Mouse (Mus musculus) ES-E14 (cell line): Measurements from ENCODE around the gene Wbp4. TPM values are rescaled to one million over a fixed set of nuclear protein-coding genes. Genes with fewer than 3 reads are reported as not detected.

Source experiments
- DNase-seq: peaks from one replicate; pipeline ENCODE4 v3.0.0-alpha.2; 2013; ENCODE audit warnings: low read depth, low spot score
- H3K27ac ChIP-seq: 2 replicates; pipeline ENCODE4 v1.5.1; 2012; ENCODE audit warnings: low read depth, mild to moderate bottlenecking, low read length, moderate library complexity, mixed read lengths; ENCODE audit not compliant: poor library complexity, insufficient read depth, severe bottlenecking
- H3K36me3 ChIP-seq: 2 replicates; pipeline ENCODE4 v1.6.1; 2012; ENCODE audit warnings: mild to moderate bottlenecking, low read length, moderate library complexity, mixed read lengths; ENCODE audit not compliant: control insufficient read depth, poor library complexity, insufficient read depth, severe bottlenecking
- H3K4me1 ChIP-seq, 2 experiments: fragments of 150-350 bp in 1 of 2; sonication (generic) in 1 of 2; 2 replicates each; pipeline ENCODE4 v1.6.1; 2012; ENCODE audit warnings: low read length in 2 of 2, mild to moderate bottlenecking in 1 of 2, mixed read lengths in 1 of 2; ENCODE audit not compliant: control insufficient read depth in 2 of 2, insufficient read depth in 2 of 2, poor library complexity in 1 of 2
- H3K4me3 ChIP-seq, 2 experiments: fragments of 150-350 bp in 1 of 2; sonication (generic) in 1 of 2; 2 replicates each; pipeline ENCODE4 v1.5.1; 2012; ENCODE audit warnings: low read length in 2 of 2, low read depth in 1 of 2, mild to moderate bottlenecking in 1 of 2, mixed read lengths in 1 of 2; ENCODE audit not compliant: insufficient read depth in 1 of 2, poor library complexity in 1 of 2, severe bottlenecking in 1 of 2
- H3K9ac ChIP-seq: 2 replicates; pipeline ENCODE4 v1.6.1; 2012; ENCODE audit warnings: low read depth, mild to moderate bottlenecking, low read length, mixed read lengths; ENCODE audit not compliant: poor library complexity, insufficient read depth, severe bottlenecking
- H3K9me3 ChIP-seq: fragments of 150-350 bp; sonication (generic); 2 replicates; pipeline ENCODE4 v1.6.1; 2012; ENCODE audit warnings: low read depth, mild to moderate bottlenecking, low read length; ENCODE audit not compliant: control insufficient read depth, insufficient read depth
- CHD2 ChIP-seq: IDR thresholded peaks from 2 replicates; pipeline ENCODE4 v1.6.1; 2014; ENCODE audit warnings: mild to moderate bottlenecking, low read depth, low read length, inconsistent platforms
- HCFC1 ChIP-seq: IDR thresholded peaks from 2 replicates; pipeline ENCODE4 v1.6.1; 2012; ENCODE audit warnings: low read length, inconsistent platforms, borderline replicate concordance; ENCODE audit not compliant: insufficient read depth
- MAFK ChIP-seq: IDR thresholded peaks from 2 replicates; pipeline ENCODE4 v1.6.1; 2014; ENCODE audit warnings: mild to moderate bottlenecking, low read depth, low read length, inconsistent platforms; ENCODE audit not compliant: insufficient read depth
- ZC3H11A ChIP-seq: IDR thresholded peaks from 2 replicates; pipeline ENCODE4 v1.6.1; 2012; ENCODE audit warnings: low read depth, mild to moderate bottlenecking, inconsistent platforms, low read length, borderline replicate concordance
- ZNF384 ChIP-seq: IDR thresholded peaks from 2 replicates; pipeline ENCODE4 v1.6.1; 2012; ENCODE audit warnings: low read depth, low read length, inconsistent platforms
- in situ Hi-C, 2 experiments: fragments of 600-800 bp; cut with MboI; formaldehyde crosslinking; loops; one replicate each; pipeline ENCODE4 v1.15.1; 2025; ENCODE audit warnings: low sequenced_read_pairs in 2 of 2, inconsistent platforms in 1 of 2; ENCODE audit not compliant: unreplicated experiment in 2 of 2
- total RNA-seq: library from RNA; depleted of rRNA; stranded (reverse); fragments of 300-350 nt; gene quantifications from 2 replicates; pipeline ENCODE4 v1.2.3, GENCODE M21; 2012

Gene Wbp4
- total RNA-seq, 1 experiment: 13.3 TPM

DNA sequence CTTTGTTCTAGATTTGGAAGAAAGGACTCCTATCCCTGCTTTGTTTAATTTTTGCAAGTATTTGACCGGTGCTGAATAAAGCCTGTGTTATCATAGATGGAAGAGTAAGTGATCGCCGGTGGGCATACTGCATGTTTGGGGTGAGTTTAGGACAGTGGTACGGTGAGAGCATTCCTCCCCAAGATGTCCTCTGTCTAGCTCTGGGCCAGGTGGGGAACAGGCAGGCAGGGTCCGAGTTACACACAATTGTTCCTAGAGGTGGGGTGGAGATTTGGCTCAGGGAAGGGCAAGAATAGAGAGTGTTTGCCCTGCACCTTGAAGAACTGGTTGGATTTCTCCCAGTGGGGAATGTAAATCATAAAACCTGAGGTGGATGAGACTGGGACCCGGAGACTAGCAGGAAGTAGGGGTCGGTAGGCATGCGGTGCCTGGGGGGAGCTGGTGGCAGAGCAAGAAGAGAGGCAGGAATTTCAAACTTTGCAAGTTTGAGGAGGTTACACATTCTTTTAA lies 2.3 kb upstream of the Wbp4 start:
- DNase-seq: no peak
- Histone ChIP-seq H3K9me3 (no peaks in the 10 kb centered on the region), H3K27ac (no peak overlapping the region), H3K4me1 (peaks cover 7 to 15% of the 10 kb centered on the region in 2 experiments; a peak in 2 of 4 replicates), H3K4me3 (no peak overlapping the region), H3K36me3 (no peaks in the 10 kb centered on the region), H3K9ac (0 out of 2 replicates have a peak overlapping the region, but pooled peaks have one; percentile 11)
- in situ Hi-C loops: no loop called here
- TF ChIP-seq HCFC1: no peak
- no peak for TF ChIP-seq ZNF384
- no peak for TF ChIP-seq ZC3H11A
- no peak for TF ChIP-seq CHD2
- no peak for TF ChIP-seq MAFK

DNA sequence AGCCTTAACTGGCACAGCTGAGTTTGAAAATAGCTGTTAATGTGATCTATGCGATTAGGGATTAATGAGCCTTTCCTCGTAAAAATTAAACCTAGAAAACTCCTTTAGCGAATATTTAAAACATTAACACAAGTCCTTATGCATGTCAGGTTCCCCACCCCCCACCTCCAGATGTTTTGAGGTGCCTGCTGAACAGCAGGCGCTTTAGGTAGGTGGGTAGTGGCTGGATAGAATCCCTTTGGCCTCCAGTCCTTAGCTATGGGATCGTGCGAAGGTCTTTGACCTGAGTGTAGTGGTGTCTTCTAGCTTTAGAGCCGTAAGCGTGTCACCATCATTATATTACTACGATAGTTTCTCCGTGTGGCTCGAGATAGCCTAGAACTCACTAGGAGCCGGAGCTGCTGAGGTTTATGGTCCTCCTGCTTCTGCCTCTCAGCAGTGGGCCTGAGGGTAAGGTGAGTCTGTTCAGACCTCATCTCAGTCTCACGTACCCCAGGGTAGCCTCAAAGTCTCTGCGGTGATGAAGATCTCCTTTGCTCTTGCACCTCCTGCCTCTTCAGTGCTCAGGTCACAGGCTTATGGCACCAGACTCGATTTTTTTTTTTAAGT lies 1.5 kb upstream of the Wbp4 start:
- Histone ChIP-seq H3K9me3 (no peaks in the 10 kb centered on the region), H3K27ac (no peak overlapping the region), H3K4me1 (peaks cover 7 to 12% of the 10 kb centered on the region in 2 experiments; a peak in 2 of 4 replicates), H3K4me3 (peak overlapping the region; percentile 52 to 91), H3K9ac (no peak overlapping the region; the same call in 1 of the 2 replicates), H3K36me3 (no peaks in the 10 kb centered on the region)
- in situ Hi-C loops: no loop called here
- DNase-seq: no peak
- no peak for TF ChIP-seq ZNF384
- no peak for TF ChIP-seq HCFC1
- TF ChIP-seq MAFK: no peak
- no peak for TF ChIP-seq CHD2
- TF ChIP-seq ZC3H11A: no peak

DNA sequence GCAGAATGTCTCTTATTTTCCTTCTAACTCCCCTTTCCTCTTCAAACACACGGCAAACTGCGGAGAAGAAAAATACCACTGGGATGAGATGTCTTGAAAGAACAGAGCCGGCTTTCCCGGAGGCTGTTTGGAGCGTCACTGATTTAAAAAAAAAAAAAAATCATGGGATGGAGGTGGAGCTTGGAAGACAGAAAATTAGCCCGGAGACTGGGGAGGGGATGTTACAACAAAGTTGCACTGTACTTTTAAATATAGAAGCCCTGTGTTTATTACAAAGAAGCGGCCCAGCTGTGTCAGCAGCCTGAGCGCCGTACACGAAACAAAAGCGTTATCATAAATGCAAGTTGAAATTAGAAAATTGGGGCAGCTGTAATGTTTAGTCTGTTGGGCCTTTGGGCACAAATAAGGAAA lies 936 bp upstream of the Wbp4 start:
- H3K36me3 ChIP-seq: no peaks in the 10 kb centered on the region
- peaks cover 5 to 12% of the 10 kb centered on the region in 2 experiments; a peak in 2 of 4 replicates for H3K4me1 ChIP-seq
- peak overlapping the region; percentile 94 for H3K9ac ChIP-seq
- H3K9me3 ChIP-seq: no peaks in the 10 kb centered on the region
- no peak for DNase-seq
- in situ Hi-C loops: no loop called here
- peak overlapping the region; percentile 52 to 91 for H3K4me3 ChIP-seq
- H3K27ac ChIP-seq: peak overlapping the region; percentile 49; the same call in 1 of the 2 replicates
- TF ChIP-seq MAFK: no peak
- TF ChIP-seq ZNF384: peak; percentile 90
- TF ChIP-seq CHD2: no peak
- no peak for TF ChIP-seq HCFC1
- no peak for TF ChIP-seq ZC3H11A

DNA sequence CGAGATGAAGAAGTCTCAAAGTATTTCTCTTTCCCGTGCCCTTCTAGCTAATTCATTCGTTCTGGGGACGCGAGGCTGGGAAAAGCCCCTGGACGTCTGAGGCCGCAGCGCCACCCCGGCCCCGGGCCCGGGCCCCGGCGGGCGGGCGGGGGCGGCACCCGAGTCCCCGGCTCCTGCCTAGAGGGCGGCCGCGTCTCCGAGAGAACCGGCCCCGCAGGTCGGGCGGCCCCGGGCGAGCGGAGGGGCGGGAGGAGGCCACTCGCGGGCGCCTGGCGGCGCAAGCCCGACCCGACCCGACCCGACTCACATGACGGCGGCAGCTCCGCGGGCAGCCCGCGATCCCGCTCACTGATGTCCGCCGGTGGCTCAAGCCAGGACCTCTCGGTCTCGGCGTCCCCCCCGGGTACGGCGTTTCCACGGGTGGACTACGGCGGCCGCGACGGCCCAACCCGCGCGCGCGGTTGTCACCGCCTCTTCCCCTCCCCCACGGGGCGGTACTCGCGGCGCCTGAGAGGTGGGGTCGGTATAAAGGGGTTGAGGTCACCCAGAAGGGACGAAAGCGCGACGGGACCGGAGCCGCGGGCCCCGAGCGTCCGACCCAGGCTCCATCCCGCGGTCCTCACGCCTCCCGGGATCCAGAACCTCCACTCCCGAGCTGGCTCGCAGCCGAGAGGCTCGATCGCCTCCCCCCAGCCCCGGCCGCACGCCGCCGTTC lies 539 bp downstream of the Wbp4 start, which contains the start of gene Elf1:
Gene Elf1 (plus strand): TSS at position 571 of the 715 bp plus-strand sequence.
- Histone ChIP-seq H3K9ac (peak within 1 kb of the TSS; percentile 94), H3K4me1 (peaks cover 5 to 12% of the 10 kb centered on the region in 2 experiments; a peak in 2 of 4 replicates), H3K4me3 (peak within 1 kb of the TSS; percentile 77 to 91), H3K36me3 (peaks cover 4% of the 10 kb centered on the region), H3K27ac (peak within 1 kb of the TSS; percentile 90), H3K9me3 (no peaks in the 10 kb centered on the region)
- TF ChIP-seq HCFC1 (peak; percentile 78; the same call in 1 of the 2 replicates), ZNF384 (no peak)
- in situ Hi-C loops: no loop called here
- DNase-seq: peak; percentile 73
